Mouse (Mus musculus) mesoderm, embryonic 11.5 days (tissue): ENCODE results near the gene Kat14.
"Not testable (repeated sequence)": the region's sequence is repeated elsewhere in the genome, so short reads cannot be mapped to it uniquely, and the experiment has no call there.

Experiments
- DNase-seq: peaks from one replicate; pipeline ENCODE4 v3.0.0-alpha.2; 2012; ENCODE audit warnings: low read depth, low spot score

The Kat14 gene

DNA sequence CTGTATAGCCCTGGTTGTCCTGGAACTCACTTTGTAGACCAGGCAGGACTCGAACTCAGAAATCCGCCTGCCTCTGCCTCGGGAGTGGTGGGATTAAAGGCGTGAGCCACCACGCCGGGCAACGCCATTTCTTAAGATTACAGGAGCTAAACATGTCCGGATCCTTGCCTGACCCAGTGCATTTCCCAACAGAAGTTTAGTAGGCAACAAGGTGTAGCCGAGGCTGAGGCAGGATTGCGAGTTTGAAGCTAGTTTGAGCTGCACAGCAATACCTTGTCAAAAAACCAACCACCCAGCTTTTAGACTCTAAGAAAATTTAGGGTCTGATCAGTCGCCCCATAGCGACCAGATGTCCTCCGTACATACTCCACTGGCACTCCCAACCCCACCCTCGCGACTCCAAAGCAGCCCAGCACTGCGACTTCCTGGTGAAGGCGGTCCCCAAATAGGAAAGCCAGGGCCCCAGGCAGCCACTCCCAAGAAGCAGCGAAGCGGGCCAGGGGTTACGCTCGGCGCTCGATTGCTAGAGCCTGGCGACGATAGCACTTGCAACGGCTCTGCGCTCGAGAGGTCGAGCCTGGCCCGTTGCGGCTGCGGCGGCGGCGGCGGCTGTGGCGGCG, at the start of gene Kat14, which contains the start of gene Pet117:
Kat14 (plus strand) TSS at position 584 of the 620 bp plus-strand sequence.
Pet117 (plus strand) TSS at position 597 of the 620 bp plus-strand sequence.
- DNase-seq = peak; percentile 94

- DNase-seq = no peak
These were observed 44.6 kb upstream of the Kat14 start for GRCm38 (mm10) chr2:144324218-144324617.

- DNase-seq = no peak
These were observed 39.3 kb upstream of the Kat14 start for GRCm38 (mm10) chr2:144329451-144329850.

GRCm38 (mm10) chr2:144329937-144330336, 38.8 kb upstream of the Kat14 start:
- DNase-seq = no peak

DNA sequence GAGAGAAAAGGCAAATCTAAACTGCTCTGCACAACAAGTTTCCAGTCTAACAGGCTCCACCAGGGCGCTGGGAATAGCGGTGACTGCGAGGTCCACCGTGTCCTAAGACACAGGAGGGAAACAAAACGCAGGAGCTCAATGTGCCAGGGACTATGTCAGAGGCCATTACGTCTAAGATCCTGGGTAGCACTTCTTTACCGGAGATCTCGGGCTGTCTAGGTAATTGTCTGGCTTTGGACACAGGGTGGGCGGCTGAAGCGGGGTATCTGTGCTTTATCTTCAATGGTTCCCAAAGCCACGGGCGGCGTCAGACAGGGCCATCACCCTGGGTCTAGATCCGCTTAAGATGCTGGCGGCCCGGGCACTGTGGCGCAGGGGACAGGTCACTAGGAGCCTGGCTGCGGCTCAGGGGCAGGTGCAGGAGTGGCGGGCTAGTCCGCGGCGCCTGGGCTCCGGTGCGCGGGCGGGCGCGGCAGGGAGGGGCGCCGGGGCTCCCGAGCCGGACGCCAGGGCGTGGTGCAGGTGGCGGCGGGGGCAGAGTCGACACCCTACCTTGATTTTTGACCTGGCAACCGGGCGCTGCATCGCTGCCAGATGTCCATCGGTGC, 38.3 kb upstream of the Kat14 start:
- DNase-seq = peak; percentile 21

DNA sequence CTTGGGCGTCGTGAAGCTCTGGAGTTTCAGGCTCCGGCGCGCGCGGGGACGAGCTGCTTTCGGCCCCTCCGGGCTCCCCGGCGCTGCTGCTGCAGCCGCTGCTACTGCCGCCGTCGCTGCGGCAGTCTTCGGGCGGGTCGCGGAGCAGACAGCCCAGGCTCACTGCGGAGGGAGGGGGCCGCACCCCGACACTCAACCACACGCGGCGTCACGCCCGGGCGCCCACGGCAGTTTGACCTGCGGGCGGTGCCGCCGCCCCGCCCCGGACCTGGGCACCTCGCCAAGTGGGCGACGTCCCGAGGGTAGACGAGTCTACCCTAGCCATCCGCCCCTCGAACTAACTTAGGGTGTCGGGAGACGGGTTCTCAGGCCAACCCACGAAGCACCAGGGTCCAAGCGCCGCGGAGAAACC, 37.8 kb upstream of the Kat14 start:
- DNase-seq = peak; percentile 20

- peak; percentile 22 for DNase-seq
These were observed 37.1 kb upstream of the Kat14 start, which contains the start of gene Ovol2 for GRCm38 (mm10) chr2:144331401-144332302. Gene Ovol2 (minus strand): TSS chr2:144332146.

DNA sequence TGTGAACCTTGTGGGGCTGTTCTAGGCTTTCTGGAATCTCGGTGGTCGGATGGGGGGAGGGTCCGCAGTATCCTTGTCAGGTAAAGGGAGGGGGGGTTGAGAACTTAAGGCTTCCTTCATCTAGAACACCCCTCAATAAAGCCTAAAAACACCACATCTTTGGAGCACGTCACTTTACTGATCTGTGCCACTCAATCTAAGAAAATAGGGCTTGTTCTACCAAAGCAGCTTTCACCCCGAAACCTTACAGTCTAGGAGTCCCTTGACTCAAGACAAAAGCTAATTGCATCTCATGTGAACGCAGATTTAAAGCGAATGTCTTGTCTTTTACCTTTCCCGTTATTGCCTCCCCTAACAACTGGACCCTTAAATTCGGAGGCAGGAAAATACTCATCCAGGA, 36.3 kb upstream of the Kat14 start:
- DNase-seq = peak; percentile 13

- peak; percentile 37 for DNase-seq
These were observed 35.5 kb upstream of the Kat14 start for GRCm38 (mm10) chr2:144333138-144333842.

DNA sequence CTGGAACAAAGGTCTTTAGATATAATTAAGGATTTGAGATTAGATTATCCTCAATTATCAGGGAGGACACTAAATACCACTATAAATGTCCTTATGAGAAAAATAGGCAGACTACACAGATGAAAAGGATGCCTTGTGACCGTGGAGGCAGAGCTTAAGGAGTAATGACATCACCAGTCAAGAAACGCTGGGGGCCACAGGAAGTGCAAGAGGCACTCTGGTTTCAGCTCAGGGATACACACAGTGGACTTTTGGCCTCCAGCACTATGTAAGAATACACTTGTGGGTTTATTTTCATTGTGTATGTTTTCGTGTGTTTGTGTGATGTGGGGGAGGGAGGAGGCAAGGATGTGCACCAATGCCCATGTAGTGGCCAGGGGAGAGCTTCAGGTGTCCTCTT, 31.6 kb upstream of the Kat14 start:
- DNase-seq = no peak

DNA sequence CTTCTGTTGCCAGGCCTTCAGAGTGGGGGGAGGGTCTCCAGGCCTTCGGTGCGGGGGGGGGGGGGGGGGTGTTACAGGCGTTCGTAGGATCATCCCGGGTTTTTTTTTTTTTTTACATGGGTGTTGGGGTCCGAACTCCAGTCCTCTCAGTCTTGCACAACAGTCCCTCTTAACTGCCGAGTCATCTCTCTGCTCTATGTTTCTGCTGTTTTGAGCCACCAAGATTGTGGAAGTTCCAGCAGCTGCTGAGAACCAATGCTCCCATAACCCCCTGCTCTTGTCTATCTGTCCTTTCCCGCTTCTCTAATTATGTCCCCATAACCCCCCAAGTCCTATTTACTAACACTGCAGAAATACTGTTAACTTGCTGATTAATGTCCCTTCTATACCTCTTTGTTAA, 31.1 kb upstream of the Kat14 start:
- DNase-seq = no peak

- not testable (repeated sequence) for DNase-seq
These were observed 30.6 kb upstream of the Kat14 start for GRCm38 (mm10) chr2:144338149-144338548.

DNA sequence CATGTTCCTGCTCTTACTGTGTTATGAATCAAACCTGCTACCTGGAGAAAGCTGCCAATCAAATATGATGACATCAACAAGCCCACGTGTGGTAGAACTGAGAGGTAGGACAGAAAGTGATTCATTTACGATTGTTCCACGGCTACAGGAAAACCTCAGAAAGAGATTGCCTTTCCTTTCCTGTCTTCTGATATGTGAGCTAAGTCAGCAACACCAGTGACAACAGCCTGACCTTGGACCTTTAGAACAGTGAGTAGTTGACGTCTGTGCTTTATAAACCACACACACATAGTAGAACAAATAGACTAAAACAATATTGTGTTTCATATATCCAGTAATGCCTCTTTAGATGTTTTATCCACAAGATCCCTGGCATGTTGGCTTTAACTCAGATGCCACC, 25.6 kb upstream of the Kat14 start:
- DNase-seq = no peak

DNA sequence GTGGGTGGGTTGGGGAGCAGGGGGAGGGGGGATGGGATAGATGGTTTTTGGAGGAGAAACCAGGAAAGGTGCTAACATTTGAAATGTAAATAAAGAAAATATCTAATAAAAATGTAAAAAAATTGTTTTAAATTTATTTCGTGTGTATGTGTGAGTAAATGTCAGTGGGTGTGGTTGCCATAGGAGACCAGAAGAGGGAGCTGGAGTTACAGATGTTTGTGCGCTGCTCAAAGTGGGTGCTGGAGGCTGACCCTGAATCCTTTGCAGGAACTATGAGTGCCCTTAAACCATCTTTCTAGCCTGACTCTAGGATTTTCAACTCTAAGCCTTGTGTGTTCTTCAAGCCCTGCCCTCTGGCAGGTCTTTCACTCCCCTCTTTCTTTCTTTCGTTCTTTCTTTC, 20.3 kb upstream of the Kat14 start:
- no peak for DNase-seq

DNA sequence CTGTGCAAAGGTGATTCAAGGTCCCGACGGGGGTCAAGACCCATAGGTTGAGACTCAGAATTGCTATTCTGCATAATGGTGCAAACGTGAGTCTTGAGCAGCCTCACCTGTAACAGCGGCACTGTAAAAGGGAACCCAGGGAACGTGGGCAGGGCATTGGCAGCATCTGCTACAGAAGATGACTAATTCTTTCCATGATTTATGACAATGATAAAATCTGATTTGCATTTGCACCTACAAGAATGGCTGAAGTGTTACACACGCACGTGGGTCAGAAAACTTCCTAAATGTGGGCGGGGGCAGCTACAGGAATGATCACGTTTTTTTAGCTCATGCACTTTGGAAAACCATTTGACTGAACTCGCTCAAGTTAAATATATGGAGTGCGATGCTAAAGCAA, 15.9 kb upstream of the Kat14 start:
- no peak for DNase-seq

DNA sequence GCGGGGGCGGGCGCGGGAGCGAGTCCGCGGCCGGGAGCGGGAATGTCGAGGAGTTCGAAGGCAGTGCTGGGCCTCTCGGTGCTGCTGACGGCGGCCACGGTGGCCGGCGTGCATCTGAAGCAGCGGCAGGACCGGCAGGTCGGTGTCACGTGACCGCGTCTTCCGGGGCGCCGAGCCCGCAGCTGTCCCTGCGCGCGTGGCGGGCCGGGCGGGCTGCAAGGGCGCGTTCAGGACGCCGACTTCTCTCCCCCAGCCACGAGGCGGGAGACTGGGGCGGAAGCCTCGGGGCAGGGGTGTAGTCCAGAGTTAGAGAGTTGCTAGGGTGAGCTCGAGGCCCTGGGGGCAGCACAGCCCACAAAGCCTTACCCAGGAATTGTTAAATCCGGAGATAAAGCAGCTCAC, 238 bp downstream of the Kat14 start:
- peak; percentile 66 for DNase-seq

DNA sequence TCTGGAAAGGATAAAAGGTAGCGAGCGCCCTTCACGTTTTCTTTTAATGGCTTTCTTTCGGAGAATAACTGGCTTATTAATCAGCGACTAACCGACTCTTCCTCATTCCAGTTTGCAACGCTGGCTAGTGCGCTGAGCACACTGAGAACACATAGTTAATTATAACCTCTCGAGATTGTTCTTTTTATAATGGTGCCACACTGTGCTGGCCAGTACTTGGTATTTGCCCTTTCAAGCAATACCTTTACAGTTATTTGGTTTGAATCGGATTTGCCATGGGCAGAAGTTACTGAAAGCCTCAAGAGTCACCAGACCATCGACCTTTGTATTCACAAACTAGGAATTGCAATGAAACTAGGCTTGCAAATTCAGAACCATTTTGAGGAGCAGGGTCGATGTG, 728 bp downstream of the Kat14 start:
- DNase-seq = no peak

DNA sequence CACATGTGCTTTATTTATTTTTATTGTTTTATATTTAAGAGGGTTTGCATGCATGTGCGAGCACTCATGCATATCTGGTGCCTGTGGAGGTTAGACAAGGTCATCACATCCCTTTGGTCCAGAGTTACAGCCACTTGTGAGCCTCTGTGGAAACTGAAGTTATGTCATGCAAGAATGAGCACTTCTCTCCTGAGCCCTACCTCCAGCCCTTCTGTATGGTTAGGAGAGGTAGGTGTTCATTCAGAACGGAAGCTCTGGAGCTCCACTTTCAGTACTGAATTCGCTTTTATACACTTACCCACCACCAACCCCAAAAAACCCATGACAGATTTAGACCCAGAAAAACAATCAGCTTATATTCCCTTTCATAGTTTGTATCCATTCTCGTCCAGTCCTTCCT, 2.8 kb downstream of the Kat14 start:
- no peak for DNase-seq

DNA sequence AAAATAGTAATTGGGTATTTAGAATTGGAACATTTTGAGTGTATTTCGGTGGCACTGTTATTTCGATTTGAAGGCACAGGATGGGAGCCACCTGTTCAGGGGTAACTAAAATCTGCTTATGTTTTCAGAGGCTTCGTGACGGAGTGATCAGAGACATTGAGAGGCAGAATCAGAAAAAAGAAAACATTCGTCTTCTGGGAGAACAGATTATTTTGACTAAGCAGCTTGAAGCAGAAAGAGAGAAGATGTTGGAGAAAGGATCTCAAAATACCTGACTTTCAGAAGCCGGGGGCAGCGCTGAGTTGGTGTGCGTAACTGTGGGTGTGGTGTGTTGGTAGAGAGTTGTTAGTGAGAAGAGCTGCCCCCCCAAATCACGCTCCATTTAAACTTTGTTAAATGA, 4.3 kb downstream of the Kat14 start:
- no peak for DNase-seq

DNA sequence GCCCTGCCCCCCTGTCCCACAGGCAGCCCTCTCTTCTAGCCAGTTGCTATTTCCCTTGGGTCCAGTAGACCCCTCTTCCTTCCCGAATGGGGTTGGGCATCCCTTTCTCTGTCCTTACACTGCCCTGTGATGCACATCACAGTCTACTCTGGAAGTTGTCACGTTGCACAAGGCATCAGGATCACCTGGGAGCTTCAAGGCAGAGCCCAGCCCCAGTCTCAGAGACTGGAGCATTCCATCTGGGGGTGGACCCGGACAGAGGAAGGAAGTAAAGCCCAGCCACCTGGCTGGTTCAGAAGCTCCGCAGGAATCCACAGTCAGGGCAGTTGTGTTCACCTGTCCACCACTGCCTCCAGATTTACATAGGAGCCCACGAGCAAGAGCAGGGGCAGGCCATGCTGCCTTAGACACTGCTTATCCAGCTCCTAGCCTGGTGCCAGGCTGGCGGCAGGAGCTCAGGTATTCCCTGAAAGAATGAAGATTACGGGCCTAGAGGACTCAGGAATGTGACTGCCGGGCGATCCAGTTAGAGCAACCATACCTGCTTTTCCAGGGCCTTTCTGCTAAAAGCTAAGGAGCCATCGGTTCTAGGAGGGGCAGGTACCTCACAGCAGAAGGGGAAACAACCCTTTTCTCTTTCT, 6.4 kb downstream of the Kat14 start:
- DNase-seq = no peak

GRCm38 (mm10) chr2:144381293-144381692, 12.5 kb downstream of the Kat14 start:
- no peak for DNase-seq
